Mouse (Mus musculus) adrenal gland, postnatal 10 days (tissue): ENCODE measurements around the gene Ccdc121. TPM values are rescaled to one million over a fixed set of nuclear protein-coding genes. Genes with fewer than 3 reads are reported as not detected.

ENCODE experiments used
- DNase-seq: peaks from one replicate; pipeline ENCODE4 v3.0.0; 2021; ENCODE audit warnings: mixed read lengths
- long read RNA-seq, 2 experiments: library from polyadenylated mRNA; stranded (forward); transcript quantifications; one replicate each; pipeline ENCODE4 v2.0.0; 2021
- total RNA-seq, 2 experiments: library from RNA; stranded (reverse); gene quantifications; 2 replicates each; pipeline ENCODE4 v1.2.3; 2021

Gene Ccdc121
- total RNA-seq = not detected
- long read RNA-seq, experiment 1, partial matches to known transcripts = 0 of 1 reads
- long read RNA-seq, experiment 1, other reads (novel, unspliced or antisense) = 0 of 1 reads
- long read RNA-seq, experiment 2 = 0 reads

- DNase-seq = no peak
Observed at GRCm38 (mm10) chr1:181511307-181511706, at the start of gene Ccdc121. Ccdc121 (minus strand) TSS chr1:181511451.

- no peak for DNase-seq
Observed at GRCm38 (mm10) chr1:181560325-181560724, 49.1 kb upstream of the Ccdc121 start.

- no peak for DNase-seq
Observed at GRCm38 (mm10) chr1:181559655-181560054, 48.4 kb upstream of the Ccdc121 start.

- no peak for DNase-seq
Observed at GRCm38 (mm10) chr1:181555475-181555874, 44.2 kb upstream of the Ccdc121 start.

- no peak for DNase-seq
Observed at GRCm38 (mm10) chr1:181552533-181553410, 41.5 kb upstream of the Ccdc121 start.

- DNase-seq = no peak
Observed at GRCm38 (mm10) chr1:181550826-181551225, 39.6 kb upstream of the Ccdc121 start.

GRCm38 (mm10) chr1:181549987-181550386 lies 38.7 kb upstream of the Ccdc121 start:
- DNase-seq = no peak

- peak; percentile 68 for DNase-seq
Observed at GRCm38 (mm10) chr1:181545044-181545772, 34.0 kb upstream of the Ccdc121 start.

GRCm38 (mm10) chr1:181543711-181544383 lies 32.6 kb upstream of the Ccdc121 start:
- peak; percentile 69 for DNase-seq

GRCm38 (mm10) chr1:181539846-181540769 lies 28.9 kb upstream of the Ccdc121 start:
- DNase-seq = no peak

GRCm38 (mm10) chr1:181537627-181538525 lies 26.6 kb upstream of the Ccdc121 start:
- peak; percentile 57 for DNase-seq

- peak; percentile 47 for DNase-seq
Observed at GRCm38 (mm10) chr1:181535165-181535873, 24.1 kb upstream of the Ccdc121 start.

GRCm38 (mm10) chr1:181529368-181529767 lies 18.1 kb upstream of the Ccdc121 start:
- peak; percentile 94 for DNase-seq

- no peak for DNase-seq
Observed at GRCm38 (mm10) chr1:181525996-181526395, 14.7 kb upstream of the Ccdc121 start.

- DNase-seq = peak; percentile 77
Observed at GRCm38 (mm10) chr1:181523831-181524230, 12.6 kb upstream of the Ccdc121 start.

- no peak for DNase-seq
Observed at GRCm38 (mm10) chr1:181521401-181522091, 10.3 kb upstream of the Ccdc121 start.

- no peak for DNase-seq
Observed at GRCm38 (mm10) chr1:181519137-181519536, 7.9 kb upstream of the Ccdc121 start.

GRCm38 (mm10) chr1:181518046-181518445 lies 6.8 kb upstream of the Ccdc121 start:
- DNase-seq = no peak
